ENCODE assay signal across 8 mouse cellular contexts in genomic region chr15:62328920-62329319, GRCm38 (mm10).
DNase-seq lines count a peak whose midpoint lies in the region; ATAC-seq and TF ChIP-seq lines count a peak whose summit lies in the region.
"Had no signal": no experiment of that assay in that cellular context is flagged by ENCODE, and none has a peak within 500 bp of the region (broad histone marks: within the 10 kb centered on the region; RNA-seq: fewer than 3 reads in every experiment).

No protein-coding gene starts in this region.

- H3K4me2 ChIP-seq in liver, embryonic 13.5 days = peak overlapping the region; percentile 48
- H3K4me2 ChIP-seq: neural tube, embryonic 12.5 days had no signal

- no peaks in the 10 kb centered on the region for H3K9me3 ChIP-seq in liver, embryonic 13.5 days (replicated peaks)
- H3K9me3 ChIP-seq: neural tube, embryonic 12.5 days had no signal

- peak overlapping the region; percentile 62 for H3K27ac ChIP-seq in liver, embryonic 13.5 days
- H3K27ac ChIP-seq: neural tube, embryonic 12.5 days had no signal

- H3K4me1 ChIP-seq in lung, adult 2 months (ENCODE audit: control insufficient read depth, insufficient read depth, low read length) = peaks cover 5% of the 10 kb centered on the region; the same call in 1 of the 2 replicates
- peaks cover 50% of the 10 kb centered on the region for H3K4me1 ChIP-seq in liver, embryonic 13.5 days (replicated peaks)

- ATAC-seq in liver, embryonic 13.5 days (ENCODE audit: low read depth) = peak; percentile 53

- no peaks in the 10 kb centered on the region for H3K36me3 ChIP-seq in liver, embryonic 13.5 days
- H3K36me3 ChIP-seq: neural tube, embryonic 12.5 days had no signal

- no peaks in the 10 kb centered on the region for H3K27me3 ChIP-seq in liver, embryonic 13.5 days
- H3K27me3 ChIP-seq: neural tube, embryonic 12.5 days had no signal

- WGBS in lung, adult 2 months = 20% methylated on average over 3 of the region's 3 CpGs
- WGBS in liver, embryonic 13.5 days (ENCODE audit: insufficient replicate concordance) = 10% methylated on average over 3 of the region's 3 CpGs

- peak overlapping the region; percentile 8 for H3K9ac ChIP-seq in liver, embryonic 13.5 days
- H3K9ac ChIP-seq: neural tube, embryonic 12.5 days had no signal

- H3K4me3 ChIP-seq in lung, adult 2 months (replicated peaks; ENCODE audit: extremely low read depth, low read depth, low read length) = no peak overlapping the region
- H3K4me3 ChIP-seq in liver, embryonic 13.5 days (replicated peaks) = peak overlapping the region; percentile 16; the same call in 1 of the 2 replicates
- H3K4me3 ChIP-seq: neural tube, embryonic 12.5 days had no signal

- TF ChIP-seq CTCF in lung, adult 2 months (IDR thresholded peaks at IDR 0.05; ENCODE audit: insufficient read depth, low read length) = no peak

- no peak for TF ChIP-seq POLR2A in lung, adult 2 months (IDR thresholded peaks at IDR 0.05; ENCODE audit: borderline replicate concordance, extremely low read depth, low read depth, low read length)

- peak; percentile 19 for DNase-seq in lung, postnatal 36 days
- DNase-seq in lung, adult 2 months = no peak
- peak; percentile 14 for DNase-seq in adrenal gland, adult 8-10 months
- DNase-seq in forelimb bud, embryonic 11.5 days (ENCODE audit: low read depth, low spot score) = peak; percentile 16
- DNase-seq in liver, embryonic 13.5 days = peak; percentile 8
- DNase-seq in cerebellum, adult 8-10 months = no peak
- no peak for DNase-seq in spleen, adult 12 weeks (ENCODE audit: low spot score)

Comparison
In these comparisons a context has a peak if more than half of its experiments do, and no peak if none do; other contexts are left out.
1. DNase-seq: peak in lung, postnatal 36 days (single experiment), adrenal gland, adult 8-10 months (single experiment), forelimb bud, embryonic 11.5 days (single experiment) and liver, embryonic 13.5 days (single experiment); none in lung, adult 2 months (single experiment), cerebellum, adult 8-10 months (single experiment) and spleen, adult 12 weeks (single experiment).